Mouse (Mus musculus) activated CD4-positive, CD25-positive, alpha-beta regulatory T cell, adult 4 months (primary cell): Measurements from ENCODE around the gene Nmu. TPM values are rescaled to one million over a fixed set of nuclear protein-coding genes. Genes with fewer than 3 reads are reported as not detected.

ENCODE experiments used
- ATAC-seq: one replicate; pipeline ENCODE4 v1.8.0; 2017
- polyA plus RNA-seq, 2 experiments: library from polyadenylated mRNA; unstranded; fragments of 100-300 nt; shearing (Covaris generic); gene quantifications; one replicate each; pipeline ENCODE4 v1.2.1; 2017

Nmu gene
- polyA plus RNA-seq, 2 experiments from 2014 or later = not detected

GRCm38 (mm10) chr5:76308206-76308605, 55.4 kb downstream of the Nmu start:
- no peak for ATAC-seq

- ATAC-seq = no peak
These were observed 57.3 kb downstream of the Nmu start for GRCm38 (mm10) chr5:76306261-76306660.

- ATAC-seq = no peak
These were observed 58.0 kb downstream of the Nmu start for GRCm38 (mm10) chr5:76305616-76306015.

- ATAC-seq = peak; percentile 66
These were observed 58.9 kb downstream of the Nmu start, which contains the start of gene Clock for GRCm38 (mm10) chr5:76304452-76305341. Clock (minus strand) TSS chr5:76304792.

GRCm38 (mm10) chr5:76303745-76304451, 59.7 kb downstream of the Nmu start:
- peak; percentile 67 for ATAC-seq

GRCm38 (mm10) chr5:76303379-76303744, 60.2 kb downstream of the Nmu start:
- ATAC-seq = no peak

- no peak for ATAC-seq
These were observed 61.6 kb downstream of the Nmu start for GRCm38 (mm10) chr5:76302009-76302408.

- no peak for ATAC-seq
These were observed 74.3 kb downstream of the Nmu start for GRCm38 (mm10) chr5:76289234-76289691.

GRCm38 (mm10) chr5:76288256-76288655, 75.3 kb downstream of the Nmu start:
- ATAC-seq = no peak

- ATAC-seq = no peak
These were observed 76.5 kb downstream of the Nmu start for GRCm38 (mm10) chr5:76287062-76287461.

- no peak for ATAC-seq
These were observed 77.9 kb downstream of the Nmu start for GRCm38 (mm10) chr5:76285699-76286098.

GRCm38 (mm10) chr5:76283890-76284289, 79.7 kb downstream of the Nmu start:
- no peak for ATAC-seq

Other genes starting within 250 kb of the Nmu start
- 10 to 100 TPM; 28.2 to 36.6 TPM for gene Srd5a3, start 223.5 kb downstream of the Nmu start, polyA plus RNA-seq
- gene Tmem165, start 179.9 kb downstream of the Nmu start, polyA plus RNA-seq = 10 to 100 TPM in 1 of 2 experiments, 1 to 10 TPM in 1; 7.9 to 13.8 TPM
- gene Clock, start 59.0 kb downstream of the Nmu start, polyA plus RNA-seq = 10 to 100 TPM; 14.0 to 16.6 TPM
- not detected for gene Pdcl2, start 32.6 kb downstream of the Nmu start, polyA plus RNA-seq
- not detected for gene Gm7271, start 120.3 kb upstream of the Nmu start, polyA plus RNA-seq
- 10 to 100 TPM; 40.6 to 53.4 TPM for gene Exoc1, start 165.5 kb upstream of the Nmu start, polyA plus RNA-seq
- gene Cep135, start 224.9 kb upstream of the Nmu start, polyA plus RNA-seq = 1 to 10 TPM; 4.9 to 6.7 TPM